Mouse (Mus musculus) thymus, postnatal 36 days (tissue): ENCODE results near the gene Plcb1.

Experiments
- DNase-seq, 2 experiments: peaks; one replicate each; pipeline ENCODE4 v3.0.0; 2022; ENCODE audit warnings: mixed read lengths in 2 of 2

Gene Plcb1

DNA sequence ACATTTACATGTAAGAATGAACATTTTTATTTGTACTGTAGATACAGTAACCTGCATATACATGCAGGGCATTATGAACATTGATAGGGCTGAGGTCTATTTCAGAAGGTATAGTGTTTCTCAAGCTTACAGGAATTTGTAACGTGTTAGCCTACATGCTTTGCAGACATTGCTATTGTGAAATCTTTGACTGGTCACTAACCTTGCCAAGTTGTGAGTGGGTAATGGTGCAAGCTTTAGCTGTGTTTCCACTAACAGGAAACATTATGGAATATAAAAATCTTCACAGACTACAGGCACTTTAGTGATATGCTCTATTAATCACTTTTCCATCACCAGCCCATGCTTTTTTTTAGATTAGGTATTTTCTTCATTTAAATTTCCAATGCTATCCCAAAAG, 289.5 kb downstream of the Plcb1 start:
- no peak for DNase-seq

DNA sequence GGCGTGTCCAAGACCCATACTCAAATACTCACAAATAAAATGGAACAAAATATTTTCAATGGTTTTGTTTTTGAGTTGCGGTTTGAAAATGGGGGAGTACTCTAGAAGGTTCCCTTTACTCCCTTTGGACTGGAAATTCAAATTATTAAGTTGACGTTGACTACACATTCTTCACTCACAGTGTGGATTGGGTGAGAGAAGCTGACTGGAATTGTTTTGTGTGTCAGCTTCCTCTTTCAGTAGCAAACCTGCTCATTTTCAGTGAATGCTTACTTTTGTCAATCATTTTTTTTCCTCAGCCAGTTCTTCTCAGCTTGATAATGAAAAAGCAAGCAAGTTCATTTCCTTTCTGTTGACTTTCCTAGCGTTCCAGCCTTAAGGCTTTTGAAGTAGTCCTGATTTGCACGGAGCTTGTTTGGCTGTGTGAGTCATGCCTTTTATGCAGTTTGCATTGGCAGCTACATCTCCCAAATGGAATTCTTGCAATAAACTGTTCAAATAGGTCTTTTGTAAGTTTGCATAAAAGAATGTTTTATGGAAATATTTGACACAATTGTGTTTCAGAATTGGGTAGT, 306.8 kb downstream of the Plcb1 start:
- no peak for DNase-seq

DNA sequence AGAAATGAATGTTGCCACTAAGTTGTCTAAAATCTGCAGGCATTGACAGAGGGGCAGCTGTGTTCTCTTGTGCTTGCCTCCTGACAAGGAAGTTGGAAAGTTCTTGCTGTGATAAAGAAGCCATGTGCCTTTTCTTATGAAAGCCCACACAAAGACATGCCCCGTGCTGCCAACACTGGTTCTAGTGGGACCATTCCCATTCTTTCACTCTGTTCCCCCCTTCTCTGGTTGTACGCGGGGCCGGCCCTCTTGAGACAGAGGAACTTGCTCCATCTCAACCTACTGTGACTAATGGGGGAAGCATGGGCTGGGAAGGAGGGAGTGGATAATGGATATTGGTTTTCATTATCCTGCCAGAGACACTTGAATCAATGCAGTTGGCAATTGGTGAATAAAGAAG, 315.4 kb downstream of the Plcb1 start:
- no peak for DNase-seq

DNA sequence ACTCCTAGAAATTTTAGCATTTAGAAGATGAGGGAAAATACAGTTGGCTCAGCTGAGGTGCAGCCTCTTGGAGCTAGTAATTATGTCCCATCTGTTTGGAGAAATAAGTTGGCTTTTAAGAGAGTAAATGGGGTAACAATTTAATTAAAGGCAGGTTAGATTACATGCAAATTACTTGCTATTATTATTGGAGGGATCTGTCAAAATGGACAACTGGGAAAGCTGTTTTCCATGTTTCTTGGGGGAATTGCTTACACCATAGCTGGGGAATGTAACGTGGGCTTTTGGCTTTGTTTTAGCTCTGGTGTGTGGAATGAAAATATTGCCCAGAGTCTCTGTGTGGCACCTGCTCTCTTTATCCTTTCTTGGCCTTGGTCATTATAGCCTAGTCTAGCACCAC, 316.1 kb downstream of the Plcb1 start:
- no peak for DNase-seq

DNA sequence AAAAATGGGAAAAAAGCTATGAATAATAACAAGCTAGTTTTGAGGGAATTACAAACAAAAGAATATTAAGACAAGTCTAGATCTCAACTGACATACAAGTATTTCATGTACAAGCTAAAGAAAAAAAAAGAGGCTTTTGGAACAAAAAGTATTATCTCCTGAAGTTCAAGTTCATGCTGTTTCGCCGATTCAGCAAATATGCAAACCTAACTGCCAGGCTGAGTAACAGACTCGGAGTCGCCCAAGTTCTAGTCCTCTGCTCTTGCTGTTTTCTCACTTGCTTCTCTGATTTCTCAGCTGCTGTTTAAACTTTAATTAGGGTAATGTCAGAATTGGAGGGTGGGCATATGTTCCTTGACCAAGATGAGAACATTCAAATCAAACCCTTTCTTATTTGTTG, 320.8 kb downstream of the Plcb1 start:
- no peak for DNase-seq

DNA sequence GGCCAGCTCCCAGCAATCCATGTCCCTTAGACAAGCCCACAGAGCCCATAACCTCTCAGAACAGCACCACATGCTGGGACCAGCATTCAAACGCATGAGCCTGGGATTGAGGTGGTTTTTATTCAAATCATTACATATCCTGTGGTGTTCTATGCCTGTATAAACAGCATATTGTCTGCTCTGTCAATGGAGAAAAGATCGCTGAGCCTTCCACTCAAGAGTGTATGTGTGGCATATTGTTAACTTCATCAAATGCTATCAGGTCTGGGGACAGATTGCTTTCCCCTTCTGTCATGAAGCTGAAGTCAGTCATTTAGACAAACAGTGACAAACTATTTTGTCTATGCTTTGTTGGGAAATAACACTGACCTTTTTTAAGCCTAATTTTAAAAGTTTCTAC, 322.7 kb downstream of the Plcb1 start:
- no peak for DNase-seq

DNA sequence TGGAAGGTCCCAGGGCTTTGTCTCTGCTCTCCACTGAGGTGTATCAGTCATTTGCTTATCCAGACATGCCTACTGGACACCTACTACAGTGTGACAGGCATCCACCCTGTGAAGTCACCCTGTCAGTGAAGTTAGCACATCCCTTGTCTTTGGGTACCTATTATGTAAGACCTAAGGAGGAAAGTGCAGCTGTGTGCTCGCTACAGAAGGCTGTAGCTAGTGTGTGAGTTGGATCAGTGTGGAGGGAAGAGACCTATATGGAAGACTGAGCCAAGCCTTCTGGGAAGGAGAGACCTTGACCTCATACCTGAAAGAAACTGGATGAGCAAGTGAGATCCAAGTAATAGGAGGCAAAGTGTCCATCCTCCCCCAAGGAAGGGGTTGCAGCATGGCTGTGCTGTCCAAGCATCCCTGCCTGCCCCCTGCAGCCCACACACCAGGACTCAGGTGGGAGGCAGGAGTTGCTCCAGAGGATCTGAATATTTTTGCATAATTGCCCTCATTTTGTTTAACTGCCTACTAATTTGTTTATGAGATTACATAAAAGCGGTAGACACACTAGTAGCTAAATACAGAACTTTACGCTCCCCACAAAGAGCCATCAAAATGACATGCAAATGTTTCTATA, 328.7 kb downstream of the Plcb1 start:
- DNase-seq, result no peak

DNA sequence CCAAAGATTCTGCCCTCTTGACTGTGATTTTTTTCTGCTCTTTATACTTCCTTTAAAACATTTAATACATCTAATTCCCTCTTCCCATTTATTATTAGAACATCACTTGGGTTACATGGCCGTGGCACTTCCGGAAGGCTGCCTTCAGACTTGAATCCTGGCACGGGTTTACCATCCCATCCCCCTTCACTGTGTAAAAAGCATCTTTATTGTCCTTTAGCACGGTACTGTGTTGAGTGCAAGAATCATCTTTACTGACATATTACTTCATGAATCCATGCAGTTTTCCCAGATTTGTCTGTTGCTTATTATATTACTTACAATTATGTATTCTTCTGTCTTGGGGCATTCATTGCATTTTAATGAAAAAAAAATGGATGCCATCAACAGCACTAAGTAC, 337.2 kb downstream of the Plcb1 start:
- DNase-seq, result no peak

DNA sequence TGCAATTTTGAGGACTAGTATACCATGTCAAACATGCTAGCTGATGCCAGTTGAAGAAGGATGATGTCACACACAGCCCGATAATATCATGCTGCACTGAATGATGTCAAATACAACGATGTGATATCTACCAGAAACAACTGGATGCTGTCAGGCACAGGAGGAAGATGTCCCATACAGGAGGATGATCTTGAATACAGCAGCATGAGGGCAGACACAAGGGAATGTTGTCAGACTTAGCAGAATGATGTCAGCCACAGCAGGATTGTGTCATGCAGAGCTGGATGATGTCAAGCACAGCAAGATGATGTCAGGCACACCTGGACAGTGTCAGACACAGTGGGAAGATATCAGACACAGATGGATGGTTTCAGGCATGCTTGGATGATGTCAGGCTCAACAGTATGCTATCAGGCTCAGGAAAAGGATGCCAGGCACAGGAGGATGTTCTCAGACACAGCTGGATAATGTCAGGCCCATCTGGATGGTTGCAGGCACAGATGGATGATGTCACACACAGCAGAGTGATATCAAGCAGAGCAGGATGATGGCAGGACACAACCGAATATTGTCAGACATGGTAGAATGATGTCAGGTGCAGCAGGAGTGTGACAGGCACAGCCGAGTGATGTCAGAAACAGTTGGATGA, 338.0 kb downstream of the Plcb1 start:
- DNase-seq, result no peak

DNA sequence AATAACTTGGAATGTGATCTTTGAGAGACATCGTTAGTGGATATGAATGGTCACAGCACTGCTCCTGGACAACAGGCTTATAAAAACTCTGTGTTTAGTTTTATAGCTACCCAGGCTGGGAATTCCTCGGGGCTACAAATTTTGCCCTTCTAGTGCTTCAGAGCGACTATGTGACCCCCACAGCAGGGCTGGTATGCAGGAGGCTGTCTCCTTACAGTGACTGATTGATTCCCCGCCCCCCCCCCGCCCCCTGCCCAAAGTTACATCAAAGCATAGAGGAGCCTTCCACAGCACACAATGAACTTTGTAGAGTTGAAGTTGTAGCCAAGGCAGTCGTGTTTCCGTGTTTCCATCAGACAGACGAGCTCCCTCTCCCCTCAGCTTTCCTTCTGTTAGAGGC, 354.7 kb downstream of the Plcb1 start:
- DNase-seq, result no peak

DNA sequence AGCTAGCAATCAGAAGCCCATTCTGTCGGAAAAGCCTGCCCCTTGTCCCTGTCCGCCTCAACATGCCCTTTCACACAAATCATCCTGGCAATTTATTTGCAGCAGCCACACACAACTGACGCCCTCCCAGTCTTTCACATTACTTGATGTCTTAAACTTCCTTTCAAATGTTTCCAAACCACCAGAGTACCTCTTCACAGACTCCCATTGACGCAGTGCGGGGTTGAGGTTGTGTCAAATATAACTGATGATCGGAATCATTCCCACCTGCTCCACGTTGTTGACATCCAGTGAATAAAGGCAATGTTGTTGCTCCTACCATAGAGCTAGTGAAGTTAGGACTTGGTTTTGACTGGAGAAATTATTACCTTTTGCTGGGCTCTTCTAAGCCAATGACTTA, 366.4 kb downstream of the Plcb1 start:
- no peak for DNase-seq

DNA sequence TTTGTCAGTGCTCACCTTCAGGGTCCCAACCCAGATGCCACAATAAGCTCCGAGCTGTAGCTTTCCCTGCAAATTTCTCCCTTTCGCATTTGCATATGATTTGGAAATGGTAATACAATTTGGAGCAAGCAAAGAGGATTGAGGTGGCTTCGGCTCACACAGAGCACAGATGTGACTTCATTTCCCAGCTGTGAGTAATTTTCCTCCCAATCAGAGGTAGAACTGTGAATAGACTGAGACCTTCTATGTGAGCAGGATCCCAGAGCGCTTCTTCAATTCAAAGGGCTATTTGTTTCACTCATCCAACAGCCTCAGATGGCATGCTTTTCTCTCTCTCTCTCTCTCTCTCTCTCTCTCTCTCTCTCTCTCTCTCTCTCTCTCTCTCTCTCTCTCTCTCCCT, 367.4 kb downstream of the Plcb1 start:
- no peak for DNase-seq

DNA sequence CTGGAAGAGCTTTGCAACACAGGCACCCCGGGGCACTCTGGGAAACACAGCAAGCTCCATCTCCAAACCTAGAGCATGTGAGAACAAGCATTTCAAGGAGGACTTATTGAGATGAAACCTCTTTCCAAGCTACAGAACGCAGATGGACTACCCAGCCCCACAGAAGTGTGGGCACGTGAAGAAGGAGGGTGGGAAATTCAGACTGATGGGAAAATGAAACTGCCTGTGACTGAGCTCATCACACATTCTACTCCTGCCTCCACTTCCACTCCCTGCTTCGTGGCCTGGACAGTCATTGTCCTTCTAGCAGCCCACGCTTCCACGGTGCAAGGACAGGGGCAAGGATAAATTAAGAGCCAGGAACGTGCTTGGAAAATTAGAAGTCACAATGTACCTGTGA, 370.2 kb downstream of the Plcb1 start:
- DNase-seq, result no peak

DNA sequence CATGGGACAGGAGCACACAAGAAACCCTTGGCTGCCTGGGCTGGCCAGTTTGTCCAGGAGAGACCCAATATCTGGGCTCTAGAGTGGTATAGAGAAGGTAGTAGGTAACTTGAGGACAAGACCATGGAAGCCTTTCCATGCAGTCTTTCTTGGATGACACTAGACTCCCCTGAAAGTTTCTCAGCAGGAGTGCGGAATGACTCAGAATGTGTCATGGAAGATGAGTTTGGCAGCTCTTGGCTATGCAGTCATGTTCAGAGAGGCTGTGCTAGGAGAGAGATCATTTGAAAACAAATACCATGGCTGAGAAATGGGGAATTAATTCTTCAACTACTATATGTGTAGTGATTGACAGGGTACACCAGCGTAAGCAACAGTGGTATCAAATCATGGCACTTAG, 372.1 kb downstream of the Plcb1 start:
- no peak for DNase-seq

DNA sequence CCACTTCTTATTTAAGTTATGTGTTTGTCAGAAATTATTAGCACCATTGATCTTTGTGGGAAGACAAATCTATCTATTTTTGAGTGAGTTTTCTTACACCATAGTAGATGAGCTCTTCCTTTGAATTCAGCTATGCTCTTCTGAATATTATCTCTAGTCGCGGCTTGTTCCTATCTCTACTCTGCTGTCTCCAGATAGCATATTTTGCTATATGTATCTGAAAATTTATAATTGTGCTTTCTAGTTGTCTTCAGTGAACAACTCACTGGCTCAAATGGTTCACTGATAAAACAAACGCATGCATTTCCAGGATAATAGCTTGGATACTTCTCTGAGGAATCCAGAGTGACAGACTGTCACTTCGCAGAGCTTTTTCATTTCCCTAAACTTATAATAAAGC, 375.8 kb downstream of the Plcb1 start:
- DNase-seq, result no peak

DNA sequence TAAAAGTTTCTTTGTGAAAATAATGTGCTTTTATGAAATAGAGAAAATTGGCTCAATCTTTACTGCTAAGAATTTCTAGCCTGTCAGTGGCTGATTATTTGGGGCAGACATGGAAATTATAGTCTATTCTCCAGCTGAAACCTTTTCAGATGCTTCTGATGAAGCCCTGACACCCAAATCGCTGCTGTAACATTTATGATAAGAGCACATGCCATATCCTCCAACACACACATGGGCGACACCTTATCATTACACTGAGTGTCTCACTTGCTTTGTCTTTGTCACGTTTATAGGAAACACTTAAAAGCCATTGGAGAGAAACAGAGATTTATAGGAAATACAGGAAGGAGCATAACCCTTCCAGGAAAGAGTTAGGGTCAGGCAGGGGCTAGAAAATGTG, 379.6 kb downstream of the Plcb1 start:
- DNase-seq, result no peak

DNA sequence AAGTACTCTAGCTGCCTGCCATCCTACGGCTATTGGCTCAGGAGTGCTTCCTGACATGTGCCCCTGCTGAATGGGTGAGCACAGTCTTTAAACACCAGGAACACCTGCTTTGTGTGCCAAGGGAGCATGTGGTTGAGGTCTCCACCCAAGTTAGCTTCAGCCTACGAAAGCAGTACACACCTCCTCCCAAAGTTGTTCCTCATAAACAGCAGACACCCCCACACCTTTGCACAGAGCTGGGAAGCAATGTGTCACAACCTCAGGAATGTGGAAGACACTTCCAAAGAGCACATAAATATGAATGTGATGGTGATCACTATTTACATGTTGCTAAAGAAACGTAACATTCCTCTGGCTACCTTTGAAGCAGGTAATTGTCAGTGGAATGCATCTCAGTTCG, 389.7 kb downstream of the Plcb1 start:
- no peak for DNase-seq

DNA sequence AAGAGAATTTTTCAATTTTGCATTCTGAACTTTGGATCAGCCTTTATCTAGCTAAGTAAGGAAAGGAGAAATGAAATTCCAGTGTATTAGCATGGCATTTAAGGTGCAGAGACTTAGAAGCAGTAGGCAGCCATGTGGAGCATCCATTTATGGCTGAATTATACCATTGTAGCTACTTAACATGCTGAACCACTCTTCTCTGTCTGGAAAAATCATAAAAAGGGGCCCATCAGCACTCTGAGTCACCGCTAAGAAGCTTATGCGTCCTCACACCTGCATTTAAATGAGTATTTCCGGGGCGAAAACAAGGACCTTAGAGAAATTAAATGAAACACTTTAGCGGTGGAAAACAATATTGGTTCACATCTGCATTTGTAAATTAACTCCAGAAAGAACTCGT, 401.8 kb downstream of the Plcb1 start:
- DNase-seq, result no peak

DNA sequence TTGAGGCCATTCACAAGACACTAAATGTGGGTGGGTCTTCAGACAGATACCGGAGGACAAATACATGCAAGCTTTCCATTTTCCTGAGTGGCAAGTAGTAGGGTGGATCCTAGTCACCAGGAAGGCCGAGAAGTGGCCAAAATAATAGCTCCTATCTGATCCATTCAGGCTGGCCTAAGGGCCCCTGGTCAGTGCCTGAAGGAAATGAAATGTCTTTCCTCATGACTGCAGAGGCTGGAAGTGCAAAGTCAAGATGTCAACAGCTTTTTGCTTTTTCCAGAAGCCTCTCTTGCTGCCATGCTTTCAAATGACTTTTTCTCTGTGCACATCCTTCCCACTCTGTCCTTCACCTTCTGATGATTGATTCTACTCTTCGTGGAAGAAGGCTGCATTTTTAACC, 415.0 kb downstream of the Plcb1 start:
- no peak for DNase-seq

DNA sequence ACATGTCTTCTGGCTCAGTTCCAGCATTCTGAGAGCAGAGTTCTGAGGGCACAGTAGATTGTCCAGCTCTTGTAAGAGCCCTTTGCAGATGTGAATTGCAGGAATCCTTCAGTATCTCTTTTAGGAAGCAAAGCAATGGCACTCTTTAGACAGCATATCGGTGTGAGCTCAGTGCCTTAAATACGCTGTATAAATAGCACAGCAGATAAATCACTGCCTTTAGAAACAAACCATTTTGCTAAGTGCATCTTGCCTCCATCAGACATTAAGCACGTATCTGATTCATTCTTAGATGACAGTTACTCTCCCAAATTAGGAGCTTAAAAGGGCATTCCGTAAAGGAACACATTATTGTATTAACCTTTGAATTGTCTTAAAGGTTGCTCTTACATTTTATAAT, 416.5 kb downstream of the Plcb1 start:
- no peak for DNase-seq

DNA sequence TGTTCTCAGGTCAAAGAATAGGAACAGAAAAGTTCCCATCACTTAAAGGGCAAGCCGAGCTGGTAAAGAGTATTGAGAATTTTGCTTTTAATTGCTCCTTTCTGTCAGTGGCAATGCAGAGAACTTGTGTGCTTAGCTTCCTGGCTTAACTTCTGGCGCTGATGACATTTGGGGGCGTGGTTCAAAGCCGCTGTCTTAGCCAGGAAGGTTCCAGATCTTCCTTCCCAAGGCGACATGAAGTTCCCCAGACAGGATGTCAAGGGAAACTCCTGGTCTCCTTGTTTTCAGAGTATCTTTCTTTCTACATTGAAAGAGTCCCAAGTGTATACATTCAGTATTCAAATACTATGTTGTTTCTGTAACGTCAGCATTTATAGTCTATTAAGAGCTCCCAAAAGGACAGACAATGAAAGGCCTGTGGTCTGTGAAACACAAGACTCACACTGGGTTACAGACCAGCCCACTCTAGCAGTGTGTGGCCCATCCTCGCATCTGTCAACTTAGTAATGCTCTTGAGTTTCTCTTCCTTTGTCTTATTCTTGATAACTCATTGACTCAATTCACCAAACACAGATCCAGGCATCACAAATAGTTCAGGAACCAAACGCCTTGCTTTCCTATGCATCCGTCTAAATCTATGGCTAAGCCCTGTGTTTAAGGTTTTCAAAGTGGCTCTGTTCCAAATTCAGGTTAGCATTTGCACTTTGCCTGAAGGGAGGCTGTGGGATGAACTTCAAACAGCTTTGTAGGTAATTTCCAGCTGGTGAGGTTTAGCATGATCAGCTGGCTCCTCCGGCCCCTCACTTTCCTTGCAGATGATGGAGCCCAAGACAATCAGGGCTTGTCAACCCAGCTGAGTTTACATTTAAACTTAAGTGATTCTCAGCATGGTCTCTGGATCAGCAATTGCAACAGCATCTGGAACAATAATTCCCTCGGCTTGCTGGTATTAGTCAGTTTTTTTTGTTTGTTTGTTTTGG, 418.6 kb downstream of the Plcb1 start:
- DNase-seq, result no peak

DNA sequence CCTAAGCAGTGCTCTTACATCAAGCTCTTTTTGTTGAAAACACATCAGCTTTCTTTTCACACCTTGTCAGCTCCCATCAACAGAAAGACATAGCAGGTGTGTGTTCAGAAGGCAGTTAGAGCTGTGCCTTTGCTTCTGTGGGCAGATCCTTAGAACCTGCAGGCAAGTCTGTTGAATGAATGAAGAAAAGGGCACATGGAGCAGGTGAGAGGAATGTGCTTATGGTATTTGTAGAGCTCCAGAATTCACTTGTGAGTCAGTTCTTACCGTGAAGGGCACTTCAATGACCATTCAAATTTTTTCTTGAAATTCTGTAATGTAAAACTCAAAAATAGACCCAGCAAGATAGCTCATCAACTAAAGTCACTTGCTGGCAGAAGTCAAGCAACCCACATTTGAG, 423.0 kb downstream of the Plcb1 start:
- no peak for DNase-seq

DNA sequence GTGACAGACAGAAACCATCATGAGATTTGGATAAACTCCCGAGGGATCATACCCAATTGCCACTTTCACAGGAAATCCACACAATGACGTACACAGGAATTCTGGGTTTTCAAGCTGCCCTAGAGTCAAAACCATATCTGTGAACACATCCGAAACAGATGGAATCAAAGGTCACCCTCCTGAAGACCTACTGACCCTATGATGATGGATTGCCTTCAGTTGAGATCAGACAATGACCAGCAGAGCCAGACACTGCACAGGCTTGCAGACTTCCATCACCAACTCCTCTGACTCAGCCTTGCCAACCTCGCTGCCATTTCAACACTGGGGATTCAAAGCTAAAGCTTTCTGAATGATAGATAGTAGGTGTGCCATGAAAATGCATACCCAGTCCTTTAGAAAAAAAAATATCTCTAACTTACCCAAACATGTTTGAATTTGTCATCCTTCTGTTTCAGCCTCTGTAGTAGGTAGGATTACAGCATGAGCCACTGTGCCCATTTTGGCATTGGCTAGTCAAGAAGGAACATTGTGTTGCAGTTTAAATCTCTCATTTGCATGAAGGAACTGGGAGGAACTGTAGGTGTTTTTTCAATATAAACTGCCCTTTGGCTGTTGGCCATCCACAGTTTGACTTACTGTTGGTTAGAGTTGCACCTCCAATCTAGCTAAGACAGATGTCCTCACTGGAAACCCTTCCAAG, 429.0 kb downstream of the Plcb1 start:
- DNase-seq, result no peak
